ENCODE assay signal across 8 mouse cellular contexts in the genomic region with DNA sequence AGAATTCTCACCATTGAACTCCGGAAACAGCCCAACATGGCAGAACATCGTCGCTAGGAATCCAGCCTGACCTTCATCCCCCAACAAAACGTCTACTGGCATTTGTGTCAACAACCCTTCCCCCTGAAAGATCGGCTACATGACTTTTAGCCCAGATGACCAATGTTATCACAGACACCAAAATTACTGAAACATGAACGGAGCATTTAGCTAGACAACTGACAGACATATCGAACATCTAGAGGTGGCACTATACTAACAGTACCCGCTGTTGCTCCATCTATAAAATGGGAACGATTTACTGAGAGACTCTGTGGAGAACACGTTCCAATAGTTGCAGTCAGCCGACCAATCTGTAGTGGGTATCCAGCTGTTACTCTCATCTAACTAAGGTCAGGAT. TPM values are rescaled to one million over a fixed set of nuclear protein-coding genes. Genes with fewer than 3 reads are reported as not detected.
DNase-seq lines count a peak whose midpoint lies in the region; ATAC-seq and TF ChIP-seq lines count a peak whose summit lies in the region.

No protein-coding gene starts in this region.

- no peak for TF ChIP-seq CTCF in bone marrow, adult 2 months (IDR thresholded peaks at IDR 0.05; ENCODE audit: control insufficient read depth, insufficient read depth, low read length)

- ATAC-seq in heart, embryonic 16.5 days (replicated peaks; ENCODE audit: extremely low read depth, insufficient read depth, low FRiP score) = no peak
- no peak for ATAC-seq in hindbrain, embryonic 11.5 days (ENCODE audit: low FRiP score)

- no peaks in the 10 kb centered on the region for H3K9me3 ChIP-seq in heart, embryonic 16.5 days (replicated peaks; ENCODE audit: control insufficient read depth, low read length)
- no peaks in the 10 kb centered on the region for H3K9me3 ChIP-seq in hindbrain, embryonic 11.5 days (ENCODE audit: control insufficient read depth, low read length)
- no peaks in the 10 kb centered on the region for H3K9me3 ChIP-seq in midbrain, embryonic 10.5 days (replicated peaks)

- DNase-seq in heart, adult 9 months (ENCODE audit: low spot score in 2 of 2) = no peak
- DNase-seq in hindbrain, embryonic 11.5 days (ENCODE audit: low spot score) = no peak
- no peak for DNase-seq in midbrain, embryonic 10.5 days (ENCODE audit: low spot score)
- no peak for DNase-seq in B cell, adult 2 months
- DNase-seq in spleen, postnatal 4 days (ENCODE audit: low spot score in 2 of 2) = no peak
- DNase-seq in right cerebral cortex, postnatal 10 days (ENCODE audit: low spot score in 2 of 2) = no peak

- no peaks in the 10 kb centered on the region for H3K27me3 ChIP-seq in heart, embryonic 16.5 days (ENCODE audit: control insufficient read depth, insufficient read depth, low read length)
- H3K27me3 ChIP-seq in hindbrain, embryonic 11.5 days (ENCODE audit: control insufficient read depth, insufficient read depth, low read length) = no peaks in the 10 kb centered on the region
- H3K27me3 ChIP-seq in midbrain, embryonic 10.5 days (ENCODE audit: low read depth, poor library complexity, severe bottlenecking) = no peaks in the 10 kb centered on the region

- no peak overlapping the region for H3K27ac ChIP-seq in heart, embryonic 16.5 days (ENCODE audit: low read length)
- H3K27ac ChIP-seq in bone marrow, adult 2 months (ENCODE audit: control insufficient read depth, insufficient read depth, low read depth, low read length, poor library complexity) = no peak overlapping the region
- H3K27ac ChIP-seq in hindbrain, embryonic 11.5 days (ENCODE audit: low read depth, low read length) = peak overlapping the region; percentile 92; the same call in 1 of the 2 replicates
- peak overlapping the region; percentile 96 for H3K27ac ChIP-seq in midbrain, embryonic 10.5 days (replicated peaks)

- peak overlapping the region; percentile 94; the same call in 1 of the 2 replicates for H3K4me2 ChIP-seq in heart, embryonic 16.5 days (ENCODE audit: low read depth, low read length)
- peak overlapping the region; percentile 73 for H3K4me2 ChIP-seq in hindbrain, embryonic 11.5 days (replicated peaks; ENCODE audit: low read depth, low read length)

- H3K9ac ChIP-seq in heart, embryonic 16.5 days (ENCODE audit: low read length) = peak overlapping the region; percentile 94
- peak overlapping the region; percentile 92 for H3K9ac ChIP-seq in hindbrain, embryonic 11.5 days (ENCODE audit: low read depth, low read length)

- 57% methylated on average over 11 of the region's 11 CpGs for WGBS in heart, embryonic 16.5 days
- WGBS in bone marrow, adult 2 months = 48% methylated on average over 11 of the region's 11 CpGs
- 54% methylated on average over 11 of the region's 11 CpGs for WGBS in hindbrain, embryonic 11.5 days
- WGBS in midbrain, embryonic 10.5 days = 56% methylated on average over 11 of the region's 11 CpGs

- H3K4me3 ChIP-seq in heart, embryonic 16.5 days (ENCODE audit: low read length) = no peak overlapping the region
- H3K4me3 ChIP-seq in bone marrow, adult 2 months (replicated peaks; ENCODE audit: control insufficient read depth, low read depth, low read length) = peak overlapping the region; percentile 32
- H3K4me3 ChIP-seq in hindbrain, embryonic 11.5 days (ENCODE audit: low read depth, low read length) = peak overlapping the region; percentile 84
- H3K4me3 ChIP-seq in midbrain, embryonic 10.5 days = peak overlapping the region; percentile 92

- no peaks in the 10 kb centered on the region for H3K36me3 ChIP-seq in heart, embryonic 16.5 days (ENCODE audit: control insufficient read depth, insufficient read depth)
- no peaks in the 10 kb centered on the region for H3K36me3 ChIP-seq in hindbrain, embryonic 11.5 days (ENCODE audit: control insufficient read depth, insufficient read depth, low read length)
- peaks cover 5% of the 10 kb centered on the region; the same call in 1 of the 2 replicates for H3K36me3 ChIP-seq in midbrain, embryonic 10.5 days

- no peak for TF ChIP-seq POLR2A in bone marrow, adult 2 months (IDR thresholded peaks at IDR 0.05; ENCODE audit: borderline replicate concordance, control insufficient read depth, low read depth, low read length)

- peaks cover 17% of the 10 kb centered on the region for H3K4me1 ChIP-seq in heart, embryonic 16.5 days (ENCODE audit: control insufficient read depth, insufficient read depth, low read length)
- peaks cover 2% of the 10 kb centered on the region for H3K4me1 ChIP-seq in bone marrow, adult 2 months (ENCODE audit: control insufficient read depth, insufficient read depth, low read length)
- peaks cover 4% of the 10 kb centered on the region; the same call in 1 of the 2 replicates for H3K4me1 ChIP-seq in hindbrain, embryonic 11.5 days (replicated peaks; ENCODE audit: control insufficient read depth, insufficient read depth, low read length)
- H3K4me1 ChIP-seq in midbrain, embryonic 10.5 days = peaks cover 32% of the 10 kb centered on the region

RNA-seq across cellular contexts. Expression of a gene that starts 51.3 kb away (rescaled TPM):
- polyA plus RNA-seq in heart, embryonic 16.5 days (2015; fragmentation: Nextera tagmentation; extraction: Ambion mirVana) = 32.6 and 35.9 TPM in 2 replicates
- 4.0 and 11.1 TPM in 2 replicates for polyA plus RNA-seq in bone marrow, adult 2 months (2011; ENCODE audit: insufficient read depth, insufficient read length, low replicate concordance, missing spikeins)
- polyA plus RNA-seq in hindbrain, embryonic 11.5 days (2014; fragmentation: Nextera tagmentation; extraction: Ambion mirVana) = 56.8 and 61.5 TPM in 2 replicates
- polyA plus RNA-seq in midbrain, embryonic 10.5 days (2016; fragmentation: Nextera tagmentation; extraction: Ambion mirVana) = 50.6 and 56.7 TPM in 2 replicates

Comparison
In these comparisons a context has a peak if more than half of its experiments do, and no peak if none do; other contexts are left out.
1. H3K27ac ChIP-seq: peak in hindbrain, embryonic 11.5 days (single experiment) and midbrain, embryonic 10.5 days (single experiment); none in heart, embryonic 16.5 days (single experiment) and bone marrow, adult 2 months (single experiment).